Mouse (Mus musculus): ENCODE results near the gene Olfr128. TPM values are rescaled to one million over a fixed set of nuclear protein-coding genes. Genes with fewer than 3 reads are reported as not detected.
"Not testable (repeated sequence)": the region's sequence is repeated elsewhere in the genome, so short reads cannot be mapped to it uniquely, and the experiment has no call there.

Gene Olfr128
- not detected in 2 replicates for polyA plus RNA-seq (2016; fragmentation: Nextera tagmentation; extraction: Ambion mirVana)

DNA sequence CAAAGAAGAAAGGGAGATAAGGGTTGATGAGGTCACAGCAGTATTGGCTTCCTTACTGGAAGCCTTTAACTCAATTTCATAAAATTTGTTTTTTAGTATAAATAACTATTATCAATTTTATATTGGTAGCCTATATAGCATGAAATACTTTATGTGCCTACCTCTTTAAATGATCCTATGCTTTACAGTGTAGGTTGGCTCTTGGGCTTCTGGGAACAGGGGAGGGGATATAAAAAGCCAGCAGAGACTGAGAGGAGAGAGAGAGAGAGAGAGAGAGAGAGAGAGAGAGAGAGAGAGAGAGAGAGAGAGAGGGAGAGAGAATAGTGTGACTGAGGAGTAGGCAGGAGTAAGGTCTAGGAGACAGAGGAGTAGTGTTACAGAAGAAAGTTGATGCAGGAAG is at the start of gene Olfr128:
Olfr128 (plus strand) TSS at position 301 of the 400 bp plus-strand sequence.
- no peaks in the 10 kb centered on the region for H3K36me3 ChIP-seq (replicated peaks)
- no peak within 1 kb of the TSS for H3K27ac ChIP-seq
- H3K4me1 ChIP-seq: no peaks in the 10 kb centered on the region
- no peak for DNase-seq (ENCODE audit: extremely low spot score, low spot score)
- H3K4me3 ChIP-seq: no peak within 1 kb of the TSS
- H3K27me3 ChIP-seq (ENCODE audit: poor library complexity, severe bottlenecking): no peaks in the 10 kb centered on the region
- no peaks in the 10 kb centered on the region for H3K9me3 ChIP-seq

DNA sequence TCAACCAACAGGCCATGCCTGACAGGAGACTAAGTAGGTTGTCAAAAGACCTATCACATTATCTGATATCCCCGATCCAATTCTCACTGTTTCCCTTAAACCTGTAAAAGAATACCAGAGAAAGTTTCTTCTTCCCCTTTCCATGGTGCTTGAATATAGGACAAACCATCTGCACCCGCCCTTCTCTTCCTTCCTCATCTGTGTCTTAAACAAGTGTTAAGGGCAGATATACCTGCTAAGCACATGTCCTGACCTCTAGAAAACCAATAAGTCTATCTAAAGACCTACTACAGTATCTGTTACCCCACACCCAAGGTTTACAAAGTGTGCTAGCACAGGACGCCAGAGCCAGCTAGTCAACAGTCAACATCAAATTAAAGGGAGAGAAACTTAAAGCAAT is 46.5 kb upstream of the Olfr128 start:
- Histone ChIP-seq H3K4me1 (peaks cover 6% of the 10 kb centered on the region), H3K27me3 (ENCODE audit: poor library complexity, severe bottlenecking) (no peaks in the 10 kb centered on the region), H3K9me3 (no peaks in the 10 kb centered on the region), H3K27ac (no peak overlapping the region), H3K36me3 (replicated peaks) (no peaks in the 10 kb centered on the region), H3K4me3 (no peak overlapping the region)
- no peak for DNase-seq (ENCODE audit: extremely low spot score, low spot score)
- 89% methylated on average over 3 of the region's 3 CpGs for WGBS

DNA sequence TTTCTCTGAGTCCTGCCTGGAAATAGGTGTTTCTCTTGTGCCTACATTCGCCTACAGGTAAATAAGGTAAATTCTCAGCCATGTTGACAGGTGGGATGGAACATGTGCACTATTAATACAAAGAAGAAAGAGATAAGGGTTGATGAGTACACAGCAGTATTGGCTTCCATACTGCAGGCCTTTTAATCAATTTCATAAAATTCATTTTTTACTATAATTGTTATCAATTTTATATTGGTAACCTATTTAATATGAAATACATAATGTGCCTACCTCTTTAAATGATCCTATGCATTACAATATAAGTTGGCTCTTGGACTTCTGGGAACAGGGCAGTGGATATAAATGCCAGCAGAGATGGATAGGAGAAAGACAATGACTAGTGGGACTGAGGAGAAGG is 20.2 kb upstream of the Olfr128 start, which contains the start of gene Olfr127:
Olfr127 (plus strand) TSS at position 301 of the 400 bp plus-strand sequence.
- no peak within 1 kb of the TSS for H3K27ac ChIP-seq
- no peaks in the 10 kb centered on the region for H3K36me3 ChIP-seq (replicated peaks)
- H3K9me3 ChIP-seq: no peaks in the 10 kb centered on the region
- no peak within 1 kb of the TSS for H3K4me3 ChIP-seq
- no peaks in the 10 kb centered on the region for H3K27me3 ChIP-seq (ENCODE audit: poor library complexity, severe bottlenecking)
- DNase-seq (ENCODE audit: extremely low spot score, low spot score): no peak
- H3K4me1 ChIP-seq: no peaks in the 10 kb centered on the region
- WGBS: 83% methylated on average over 1 of the region's 1 CpGs

DNA sequence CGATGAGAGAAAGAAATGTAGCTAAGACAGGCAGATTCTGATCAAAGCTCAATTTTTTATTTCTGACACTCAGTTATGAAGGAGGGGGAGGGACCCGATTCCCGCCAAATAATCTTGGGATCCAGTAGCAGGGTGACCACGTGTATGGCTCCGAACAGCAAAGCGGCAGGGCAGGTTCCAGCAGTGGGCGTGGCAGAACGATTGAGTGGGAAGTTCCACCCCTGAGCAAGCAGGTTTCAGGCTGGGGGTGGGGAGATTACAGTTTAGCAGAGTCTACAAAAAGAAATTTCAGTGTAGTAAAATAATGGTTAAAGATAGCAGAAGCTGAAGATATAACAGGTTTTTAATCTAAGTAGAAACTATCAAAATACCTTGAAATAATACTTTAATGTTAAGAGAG is 13.5 kb upstream of the Olfr128 start:
- H3K27me3 ChIP-seq (ENCODE audit: poor library complexity, severe bottlenecking); H3K9me3 ChIP-seq; H3K36me3 ChIP-seq (replicated peaks); DNase-seq (ENCODE audit: extremely low spot score, low spot score); H3K4me3 ChIP-seq; H3K4me1 ChIP-seq; H3K27ac ChIP-seq: not testable (repeated sequence)
- 79% methylated on average over 8 of the region's 8 CpGs for WGBS

DNA sequence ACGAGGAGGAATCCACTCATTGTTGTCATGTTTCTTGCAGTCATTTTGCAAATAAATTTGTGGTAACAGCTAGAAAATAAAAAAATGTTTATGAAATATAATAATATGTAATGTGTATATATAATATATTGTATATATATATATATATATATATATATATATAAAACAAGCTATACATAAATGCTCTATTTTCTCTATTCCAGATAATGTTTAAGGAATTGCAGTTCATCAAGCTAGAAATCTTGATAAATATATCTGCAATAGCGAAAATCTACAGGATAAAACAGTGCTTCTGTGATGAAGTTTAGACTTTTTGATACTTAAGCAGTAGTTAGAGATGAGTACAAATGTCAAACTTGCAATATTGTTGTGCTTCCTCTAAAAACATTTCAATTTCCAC is 32.6 kb downstream of the Olfr128 start, which contains the start of gene Olfr761:
Olfr761 (minus strand) TSS at position 101 of the 400 bp plus-strand sequence.
- no peaks in the 10 kb centered on the region for H3K27me3 ChIP-seq (ENCODE audit: poor library complexity, severe bottlenecking)
- no peak within 1 kb of the TSS for H3K27ac ChIP-seq
- H3K4me1 ChIP-seq: no peaks in the 10 kb centered on the region
- no peaks in the 10 kb centered on the region for H3K9me3 ChIP-seq
- no peak within 1 kb of the TSS for H3K4me3 ChIP-seq
- WGBS: 81% methylated on average over 2 of the region's 2 CpGs
- no peaks in the 10 kb centered on the region for H3K36me3 ChIP-seq (replicated peaks)
- DNase-seq (ENCODE audit: extremely low spot score, low spot score): no peak

DNA sequence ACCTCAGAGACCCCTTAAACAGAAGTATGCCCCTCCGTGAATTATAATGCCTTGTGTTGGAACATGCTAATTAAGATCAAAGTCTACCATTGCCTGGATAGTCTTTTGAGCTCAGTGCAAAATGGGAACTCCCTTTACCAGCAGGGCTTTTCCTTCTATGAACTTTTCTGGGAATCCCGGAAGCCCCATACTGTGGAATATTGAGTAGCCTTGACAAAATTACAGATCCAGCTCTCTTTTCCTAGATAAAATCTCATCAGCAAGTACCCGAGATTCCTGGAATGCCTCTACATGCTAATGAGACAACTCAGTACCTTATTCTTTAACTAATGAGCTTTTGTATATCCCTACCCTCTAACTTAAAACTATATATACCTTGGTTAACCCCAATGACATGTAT is 53.2 kb downstream of the Olfr128 start:
- Histone ChIP-seq H3K36me3 (replicated peaks) (no peaks in the 10 kb centered on the region), H3K9me3 (no peaks in the 10 kb centered on the region), H3K27me3 (ENCODE audit: poor library complexity, severe bottlenecking) (no peaks in the 10 kb centered on the region), H3K27ac (no peak overlapping the region), H3K4me1 (no peaks in the 10 kb centered on the region), H3K4me3 (no peak overlapping the region)
- 87% methylated on average over 3 of the region's 3 CpGs for WGBS
- no peak for DNase-seq (ENCODE audit: extremely low spot score, low spot score)

Other genes with a start within 250 kb of the Olfr128 start
- not detected in 2 replicates for gene Olfr119, start 224.0 kb upstream of the Olfr128 start, polyA plus RNA-seq (2016; fragmentation: Nextera tagmentation; extraction: Ambion mirVana)
- not detected in 2 replicates for gene Olfr120, start 198.7 kb upstream of the Olfr128 start, polyA plus RNA-seq (2016; fragmentation: Nextera tagmentation; extraction: Ambion mirVana)
- gene Olfr121, start 171.7 kb upstream of the Olfr128 start, polyA plus RNA-seq (2016; fragmentation: Nextera tagmentation; extraction: Ambion mirVana): not detected in 2 replicates
- not detected in 2 replicates for gene Olfr122, start 151.9 kb upstream of the Olfr128 start, polyA plus RNA-seq (2016; fragmentation: Nextera tagmentation; extraction: Ambion mirVana)
- not detected in 2 replicates for gene Olfr123, start 127.0 kb upstream of the Olfr128 start, polyA plus RNA-seq (2016; fragmentation: Nextera tagmentation; extraction: Ambion mirVana)
- gene Olfr124, start 120.7 kb upstream of the Olfr128 start, polyA plus RNA-seq (2016; fragmentation: Nextera tagmentation; extraction: Ambion mirVana): not detected in 2 replicates
- gene Olfr125, start 87.6 kb upstream of the Olfr128 start, polyA plus RNA-seq (2016; fragmentation: Nextera tagmentation; extraction: Ambion mirVana): not detected in 2 replicates
- not detected in 2 replicates for gene Olfr126, start 73.1 kb upstream of the Olfr128 start, polyA plus RNA-seq (2016; fragmentation: Nextera tagmentation; extraction: Ambion mirVana)
- gene Olfr127, start 20.1 kb upstream of the Olfr128 start, polyA plus RNA-seq (2016; fragmentation: Nextera tagmentation; extraction: Ambion mirVana): not detected in 2 replicates
- not detected in 2 replicates for gene Olfr761, start 32.5 kb downstream of the Olfr128 start, polyA plus RNA-seq (2016; fragmentation: Nextera tagmentation; extraction: Ambion mirVana)
- gene Olfr129, start 139.5 kb downstream of the Olfr128 start, polyA plus RNA-seq (2016; fragmentation: Nextera tagmentation; extraction: Ambion mirVana): not detected in 2 replicates
- not detected in 2 replicates for gene Olfr130, start 143.4 kb downstream of the Olfr128 start, polyA plus RNA-seq (2016; fragmentation: Nextera tagmentation; extraction: Ambion mirVana)
- gene Olfr131, start 168.1 kb downstream of the Olfr128 start, polyA plus RNA-seq (2016; fragmentation: Nextera tagmentation; extraction: Ambion mirVana): not detected in 2 replicates
- not detected in 2 replicates for gene Olfr132, start 214.0 kb downstream of the Olfr128 start, polyA plus RNA-seq (2016; fragmentation: Nextera tagmentation; extraction: Ambion mirVana)
- gene Olfr133, start 224.7 kb downstream of the Olfr128 start, polyA plus RNA-seq (2016; fragmentation: Nextera tagmentation; extraction: Ambion mirVana): not detected in 2 replicates